Comparison of ENCODE assay signal across 18 mouse cellular contexts in genomic region chr2:119993515-119993914, GRCm38 (mm10). TPM values are rescaled to one million over a fixed set of nuclear protein-coding genes. Genes with fewer than 3 reads are reported as not detected.
DNase-seq lines count a peak whose midpoint lies in the region; ATAC-seq and TF ChIP-seq lines count a peak whose summit lies in the region.
"Had no signal": no experiment of that assay in that cellular context is flagged by ENCODE, and none has a peak within 500 bp of the region (broad histone marks: within the 10 kb centered on the region; RNA-seq: fewer than 3 reads in every experiment).

No protein-coding gene starts in this region.

- H3K4me2 ChIP-seq in lung, postnatal 0 days (replicated peaks; ENCODE audit: low read depth, low read length), result no peak overlapping the region
- H3K4me2 ChIP-seq in hindbrain, embryonic 13.5 days, result no peak overlapping the region
- H3K4me2 ChIP-seq: forebrain, embryonic 15.5 days; heart, embryonic 13.5 days; hindbrain, embryonic 12.5 days had no signal

- 0 out of 2 replicates have a peak overlapping the region, but pooled peaks have one; percentile 11 for H3K27ac ChIP-seq in lung, postnatal 0 days (ENCODE audit: low read length)
- no peak overlapping the region for H3K27ac ChIP-seq in ES-E14 (ENCODE audit: insufficient read depth, low read depth, low read length, poor library complexity, severe bottlenecking)
- peak overlapping the region; percentile 32; the same call in 1 of the 2 replicates for H3K27ac ChIP-seq in small intestine, adult 2 months (ENCODE audit: insufficient read depth, low read depth, low read length)
- no peak overlapping the region for H3K27ac ChIP-seq in hindbrain, embryonic 13.5 days
- H3K27ac ChIP-seq: forebrain, embryonic 15.5 days; heart, embryonic 13.5 days; hindbrain, embryonic 12.5 days; hindbrain, postnatal 0 days had no signal

- H3K9ac ChIP-seq in lung, postnatal 0 days (replicated peaks; ENCODE audit: low read depth), result no peak overlapping the region
- no peak overlapping the region for H3K9ac ChIP-seq in ES-E14 (ENCODE audit: insufficient read depth, low read depth, low read length, poor library complexity, severe bottlenecking)
- no peak overlapping the region for H3K9ac ChIP-seq in hindbrain, embryonic 13.5 days
- H3K9ac ChIP-seq: forebrain, embryonic 15.5 days; heart, embryonic 13.5 days; hindbrain, embryonic 12.5 days had no signal

- 52% methylated on average over 2 of the region's 2 CpGs for WGBS in lung, postnatal 0 days
- 50% methylated on average over 2 of the region's 2 CpGs for WGBS in small intestine, adult 2 months
- WGBS in hindbrain, embryonic 13.5 days, result 57% methylated on average over 2 of the region's 2 CpGs

- no peaks in the 10 kb centered on the region for H3K36me3 ChIP-seq in lung, postnatal 0 days (ENCODE audit: insufficient read depth, low read length)
- H3K36me3 ChIP-seq in ES-E14 (ENCODE audit: control insufficient read depth, insufficient read depth, low read length, poor library complexity, severe bottlenecking), result peaks cover 2% of the 10 kb centered on the region; the same call in 1 of the 2 replicates
- H3K36me3 ChIP-seq in small intestine, adult 2 months (ENCODE audit: control insufficient read depth, insufficient read depth, low read length), result no peaks in the 10 kb centered on the region
- peaks cover 10% of the 10 kb centered on the region; the same call in 1 of the 2 replicates for H3K36me3 ChIP-seq in hindbrain, embryonic 13.5 days
- H3K36me3 ChIP-seq: heart, embryonic 13.5 days had no signal

- H3K4me1 ChIP-seq in lung, postnatal 0 days (ENCODE audit: insufficient read depth, low read depth, low read length), result peaks cover 16% of the 10 kb centered on the region
- H3K4me1 ChIP-seq in ES-E14 (ENCODE audit: control insufficient read depth in 2 of 2, insufficient read depth in 2 of 2, low read length in 2 of 2, poor library complexity in 1 of 2), result peaks cover 0 to 3% of the 10 kb centered on the region in 2 experiments; a peak in 1 of 4 replicates
- peaks cover 46% of the 10 kb centered on the region for H3K4me1 ChIP-seq in small intestine, adult 2 months (ENCODE audit: control insufficient read depth, insufficient read depth, insufficient read length, low read length)
- H3K4me1 ChIP-seq in hindbrain, embryonic 13.5 days (replicated peaks), result peaks cover 8% of the 10 kb centered on the region; the same call in 1 of the 2 replicates
- H3K4me1 ChIP-seq: forebrain, embryonic 15.5 days; hindbrain, embryonic 12.5 days had no signal

- no peak for TF ChIP-seq EP300 in lung, postnatal 0 days (IDR thresholded peaks at IDR 0.05)

- H3K27me3 ChIP-seq in lung, postnatal 0 days (replicated peaks; ENCODE audit: insufficient read depth, low read length), result no peaks in the 10 kb centered on the region
- no peaks in the 10 kb centered on the region for H3K27me3 ChIP-seq in small intestine, adult 2 months (ENCODE audit: control insufficient read depth, insufficient read depth, low read length)
- no peaks in the 10 kb centered on the region for H3K27me3 ChIP-seq in hindbrain, embryonic 13.5 days
- H3K27me3 ChIP-seq: forebrain, embryonic 15.5 days; heart, embryonic 13.5 days; hindbrain, embryonic 12.5 days had no signal

- no peak for TF ChIP-seq POLR2A in small intestine, adult 2 months (IDR thresholded peaks at IDR 0.05; ENCODE audit: low read depth, low read length)

- no peaks in the 10 kb centered on the region for H3K9me3 ChIP-seq in lung, postnatal 0 days (ENCODE audit: low read length)
- H3K9me3 ChIP-seq in ES-E14 (ENCODE audit: control insufficient read depth, insufficient read depth, low read depth, low read length), result no peaks in the 10 kb centered on the region
- no peaks in the 10 kb centered on the region for H3K9me3 ChIP-seq in hindbrain, embryonic 13.5 days
- H3K9me3 ChIP-seq: forebrain, embryonic 15.5 days; heart, embryonic 13.5 days; hindbrain, embryonic 12.5 days had no signal

- no peak for ATAC-seq in lung, postnatal 0 days
- ATAC-seq in hindbrain, embryonic 13.5 days (ENCODE audit: low FRiP score), result no peak
- ATAC-seq: forebrain, embryonic 15.5 days; hindbrain, postnatal 0 days had no signal

- TF ChIP-seq CTCF in lung, postnatal 0 days (IDR thresholded peaks at IDR 0.05), result no peak
- TF ChIP-seq CTCF in small intestine, adult 2 months (IDR thresholded peaks at IDR 0.05; ENCODE audit: extremely low read depth, insufficient read length, insufficient replicate concordance, low read depth, low read length), result no peak

- in situ Hi-C loops in ES-E14 (cut with MboI; ENCODE audit: low sequenced_read_pairs in 2 of 2, unreplicated experiment in 2 of 2), result no loop called here

- no peak for DNase-seq in lung, postnatal 0 days (ENCODE audit: low spot score)
- DNase-seq in lung, postnatal 10 days, result no peak
- no peak for DNase-seq in ES-E14 (ENCODE audit: low read depth, low spot score)
- DNase-seq in R1 (ENCODE audit: low read depth, low spot score), result peak; percentile 23
- no peak for DNase-seq in kidney, adult 18-20 months
- DNase-seq: adrenal gland, postnatal 10 days; cerebellum, adult 11-12 months; cerebellum, adult 9-10 months; cerebellum, postnatal 25 days; gastrocnemius, postnatal 25 days; heart, postnatal 36 days; kidney, adult 2 months had no signal

- no peak overlapping the region for H3K4me3 ChIP-seq in lung, postnatal 0 days (ENCODE audit: low read depth, low read length)
- no peak overlapping the region for H3K4me3 ChIP-seq in ES-E14 (ENCODE audit: insufficient read depth in 1 of 2, low read depth in 1 of 2, low read length in 2 of 2, poor library complexity in 1 of 2, severe bottlenecking in 1 of 2)
- no peak overlapping the region for H3K4me3 ChIP-seq in small intestine, adult 2 months (ENCODE audit: low read depth, low read length)
- no peak overlapping the region for H3K4me3 ChIP-seq in hindbrain, embryonic 13.5 days
- H3K4me3 ChIP-seq: forebrain, embryonic 15.5 days; heart, embryonic 13.5 days; hindbrain, embryonic 12.5 days had no signal

TF ChIP-seq in ES-E14, 5 proteins besides CTCF, POLR2A, EP300 and RAD21:
- TF ChIP-seq CHD2 (IDR thresholded peaks at IDR 0.05; ENCODE audit: low read depth, low read length) (no peak), ZNF384 (IDR thresholded peaks at IDR 0.05; ENCODE audit: low read depth, low read length) (peak; percentile 55; the same call in 1 of the 2 replicates), MAFK (IDR thresholded peaks at IDR 0.05; ENCODE audit: insufficient read depth, low read depth, low read length) (peak; percentile 70)

RNA-seq across cellular contexts. Expression of gene Mapkbp1, which starts 21.0 kb away (rescaled TPM):
- 2.5 and 2.6 TPM in 2 replicates for polyA plus RNA-seq in lung, postnatal 0 days (2015; fragmentation: Nextera tagmentation; extraction: Ambion mirVana)
- 7.0 and 10.3 TPM in 2 replicates for total RNA-seq in ES-E14 (2012; rRNA removed)
- 3.6 and 15.9 TPM in 2 replicates for polyA plus RNA-seq in small intestine, adult 2 months (2012; rRNA removed)
- polyA plus RNA-seq in hindbrain, embryonic 13.5 days (2015; fragmentation: Nextera tagmentation; extraction: Ambion mirVana), result 4.9 and 6.2 TPM in 2 replicates

RNA-seq across cellular contexts. Expression of gene Jmjd7, which starts 33.8 kb away (rescaled TPM):
- 18.1 and 22.6 TPM in 2 replicates for polyA plus RNA-seq in lung, postnatal 0 days (2015; fragmentation: Nextera tagmentation; extraction: Ambion mirVana)
- total RNA-seq in ES-E14 (2012; rRNA removed), result 7.2 and 12.6 TPM in 2 replicates
- polyA plus RNA-seq in small intestine, adult 2 months (2012; rRNA removed), result 1.3 and 6.8 TPM in 2 replicates
- 23.5 and 25.9 TPM in 2 replicates for polyA plus RNA-seq in hindbrain, embryonic 13.5 days (2015; fragmentation: Nextera tagmentation; extraction: Ambion mirVana)

RNA-seq across cellular contexts. Expression of gene Gm28042, which starts 33.8 kb away (rescaled TPM):
- 0.69 and 0.70 TPM in 2 replicates for polyA plus RNA-seq in lung, postnatal 0 days (2015; fragmentation: Nextera tagmentation; extraction: Ambion mirVana)
- 2.9 and 7.3 TPM in 2 replicates for total RNA-seq in ES-E14 (2012; rRNA removed)
- polyA plus RNA-seq in small intestine, adult 2 months (2012; rRNA removed), result 1.1 and 2.8 TPM in 2 replicates
- polyA plus RNA-seq in hindbrain, embryonic 13.5 days (2015; fragmentation: Nextera tagmentation; extraction: Ambion mirVana), result 5.2 and 5.6 TPM in 2 replicates

RNA-seq across cellular contexts. Expression of gene Pla2g4b, which starts 39.7 kb away (rescaled TPM):
- 0.18 and 0.92 TPM in 2 replicates for polyA plus RNA-seq in lung, postnatal 0 days (2015; fragmentation: Nextera tagmentation; extraction: Ambion mirVana)
- total RNA-seq in ES-E14 (2012; rRNA removed), result 2.7 and 6.3 TPM in 2 replicates
- polyA plus RNA-seq in small intestine, adult 2 months (2012; rRNA removed), result 0.74 and 3.3 TPM in 2 replicates
- 3.7 and 4.1 TPM in 2 replicates for polyA plus RNA-seq in hindbrain, embryonic 13.5 days (2015; fragmentation: Nextera tagmentation; extraction: Ambion mirVana)

Comparison
In these comparisons a context has a peak if more than half of its experiments do, and no peak if none do; other contexts are left out.
1. H3K27ac ChIP-seq: peak in lung, postnatal 0 days (single experiment) and small intestine, adult 2 months (single experiment); none in ES-E14 (single experiment) and hindbrain, embryonic 13.5 days (single experiment).